Mouse (Mus musculus) large intestine, adult 2 months (tissue): ENCODE data around the gene Wwox. TPM values are rescaled to one million over a fixed set of nuclear protein-coding genes. Genes with fewer than 3 reads are reported as not detected.

ENCODE experiments used
- DNase-seq: peaks from one replicate; pipeline ENCODE4 v3.0.0-alpha.2; 2012; ENCODE audit warnings: low read depth, low spot score
- WGBS: fragments of 180-500 bp; shearing (Covaris S2); methylation state at CpG from one replicate; pipeline ENCODE4 v1.1.7; 2018; 5-methylcytosine and 5-hydroxymethylcytosine counted together
- polyA plus RNA-seq: library from polyadenylated mRNA; depleted of rRNA; stranded (reverse); fragments of >200 nt; gene quantifications from 2 replicates; pipeline ENCODE4 v1.2.3, GENCODE M21; 2012

Wwox gene
- polyA plus RNA-seq, 1 experiment, result 4.3 TPM

DNA sequence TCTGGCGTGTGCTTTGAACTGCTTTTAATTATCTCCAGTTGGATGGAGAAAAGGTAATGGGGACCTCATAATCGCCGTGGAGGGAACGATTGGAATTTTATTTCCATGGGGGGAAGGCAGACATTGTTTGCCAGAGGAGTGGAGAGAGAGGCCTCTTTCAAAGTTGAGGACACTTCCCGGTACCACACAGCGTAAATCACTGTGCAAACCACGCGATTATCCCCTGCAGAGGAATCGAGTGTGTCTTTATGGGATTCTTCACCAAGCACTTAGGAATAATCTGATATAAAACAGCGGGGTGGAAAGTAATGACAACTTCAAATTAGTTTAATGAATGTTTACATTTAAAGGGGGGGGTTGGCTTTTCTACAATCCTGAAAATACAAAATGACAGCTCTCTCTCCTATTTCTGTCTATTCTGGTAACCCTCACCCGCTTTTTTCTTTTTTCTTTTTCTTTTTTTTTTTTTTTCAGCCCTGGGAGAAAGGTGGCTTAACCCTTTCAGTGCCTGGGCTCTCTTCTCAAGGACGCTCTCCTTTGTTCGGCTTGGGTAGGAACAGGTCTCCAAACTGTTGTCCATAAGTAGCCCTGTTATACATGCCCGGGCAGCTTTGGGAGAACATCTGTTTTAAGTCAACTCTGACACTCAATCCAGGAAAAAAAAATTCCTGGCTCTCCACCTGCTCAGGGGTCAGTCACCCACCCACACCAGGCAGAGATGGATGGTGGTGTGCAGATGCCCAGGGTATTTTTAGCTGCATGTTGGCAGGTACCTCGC, 769.1 kb downstream of the Wwox start:
- 44% methylated on average over 15 of the region's 15 CpGs for WGBS
- no peak for DNase-seq

DNA sequence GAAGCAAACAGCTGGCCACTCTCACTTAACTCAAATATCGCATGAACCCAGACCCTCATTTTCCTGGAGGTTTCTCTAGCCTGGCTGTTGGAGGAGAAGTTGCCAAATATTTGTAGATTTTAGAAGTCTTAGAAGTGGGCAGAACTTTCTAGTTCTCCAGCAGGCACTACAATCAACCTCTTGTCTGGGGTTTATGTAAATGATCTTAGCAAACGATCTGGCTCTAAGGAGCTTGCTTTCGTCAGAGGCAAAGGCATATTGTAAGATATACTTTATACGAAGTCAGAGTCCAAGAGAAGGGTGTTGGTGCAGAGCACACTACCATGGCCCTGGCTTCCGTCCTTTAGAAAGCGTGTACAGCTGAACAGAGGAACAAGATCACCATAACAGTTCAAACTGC, 770.6 kb downstream of the Wwox start:
- 51% methylated on average over 6 of the region's 6 CpGs for WGBS
- DNase-seq, result no peak

DNA sequence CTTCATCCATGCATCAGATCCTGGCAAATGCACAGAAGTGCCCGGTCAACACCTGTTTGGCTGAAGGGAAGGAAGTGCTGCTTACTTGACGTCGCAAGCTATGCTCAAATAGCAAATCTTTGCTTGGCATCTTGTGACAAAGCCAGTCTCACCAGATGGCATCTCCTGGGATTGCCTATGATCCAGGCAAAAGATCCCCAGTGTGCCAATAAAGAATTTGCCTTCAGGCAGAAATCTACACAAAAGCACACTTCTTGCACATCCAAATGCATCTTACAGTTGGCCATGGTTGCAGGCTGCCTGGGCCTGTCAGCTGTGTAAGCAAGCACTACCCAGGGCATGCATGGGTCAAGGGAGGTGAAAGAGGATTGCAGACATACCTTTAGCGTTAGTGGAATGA, 773.7 kb downstream of the Wwox start:
- DNase-seq, result no peak
- 82% methylated on average over 4 of the region's 4 CpGs for WGBS

DNA sequence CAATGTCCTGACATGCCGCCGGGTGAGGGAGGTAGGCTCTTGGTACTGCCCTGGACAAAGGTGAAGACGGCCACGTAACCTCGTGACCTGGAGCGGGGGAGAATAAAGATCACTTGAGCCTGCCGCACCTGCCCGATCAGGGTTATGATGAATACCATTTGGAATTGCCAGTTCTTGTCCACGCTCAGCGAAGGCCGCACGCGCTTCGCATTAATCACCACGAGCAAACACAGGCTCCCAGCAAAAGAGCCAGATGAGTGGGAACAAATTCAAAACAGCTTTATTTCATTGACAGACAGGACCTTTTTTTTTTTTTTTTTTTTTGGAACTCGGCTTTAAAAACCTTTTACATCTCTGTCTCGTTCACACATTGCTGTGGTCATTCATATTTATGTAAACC, 775.4 kb downstream of the Wwox start:
- no peak for DNase-seq
- WGBS, result 72% methylated on average over 17 of the region's 17 CpGs

DNA sequence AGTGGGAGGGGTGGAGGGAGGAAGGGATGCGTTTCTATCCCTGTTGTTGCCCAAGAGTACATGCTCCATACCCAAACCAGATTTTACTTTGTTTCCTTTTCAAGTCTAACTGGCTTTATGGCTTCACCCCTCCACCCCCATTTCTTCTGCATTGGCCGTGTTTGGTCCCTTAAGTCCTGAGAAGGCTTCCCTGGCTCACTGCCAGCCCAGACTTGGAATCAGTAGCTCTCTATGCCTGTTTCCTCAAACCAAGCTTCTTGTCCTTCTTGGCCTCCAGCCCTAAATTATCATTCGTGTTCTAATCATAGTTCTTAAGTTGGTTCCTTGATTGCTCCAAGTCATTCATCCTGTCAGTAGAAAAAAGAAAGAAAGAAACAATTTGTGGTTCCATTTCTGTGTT, 777.3 kb downstream of the Wwox start:
- WGBS, result 49% methylated on average over 3 of the region's 3 CpGs

DNA sequence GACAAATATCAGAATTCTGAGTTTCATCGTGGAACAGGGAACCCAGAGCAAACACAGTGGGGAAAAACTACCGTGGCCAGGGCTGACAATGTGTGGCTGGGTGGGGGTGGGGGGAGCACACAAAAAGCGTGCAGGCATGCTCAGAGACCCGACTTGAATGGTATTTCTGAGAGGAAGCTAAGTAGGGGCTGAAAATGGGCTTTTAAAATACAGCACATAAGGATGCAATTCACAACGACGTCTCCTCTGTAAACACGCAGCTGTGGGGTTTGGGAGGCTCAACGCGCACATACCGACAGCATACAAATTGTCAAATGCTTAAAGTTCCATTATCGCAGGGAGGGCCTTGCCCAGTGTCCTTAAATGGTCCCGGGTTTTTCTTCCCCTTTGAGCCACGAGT, 783.1 kb downstream of the Wwox start:
- DNase-seq, result no peak
- 43% methylated on average over 13 of the region's 13 CpGs for WGBS

More for the DNA sequence above, 777.3 kb downstream of the Wwox start:
- no peak for DNase-seq

DNA sequence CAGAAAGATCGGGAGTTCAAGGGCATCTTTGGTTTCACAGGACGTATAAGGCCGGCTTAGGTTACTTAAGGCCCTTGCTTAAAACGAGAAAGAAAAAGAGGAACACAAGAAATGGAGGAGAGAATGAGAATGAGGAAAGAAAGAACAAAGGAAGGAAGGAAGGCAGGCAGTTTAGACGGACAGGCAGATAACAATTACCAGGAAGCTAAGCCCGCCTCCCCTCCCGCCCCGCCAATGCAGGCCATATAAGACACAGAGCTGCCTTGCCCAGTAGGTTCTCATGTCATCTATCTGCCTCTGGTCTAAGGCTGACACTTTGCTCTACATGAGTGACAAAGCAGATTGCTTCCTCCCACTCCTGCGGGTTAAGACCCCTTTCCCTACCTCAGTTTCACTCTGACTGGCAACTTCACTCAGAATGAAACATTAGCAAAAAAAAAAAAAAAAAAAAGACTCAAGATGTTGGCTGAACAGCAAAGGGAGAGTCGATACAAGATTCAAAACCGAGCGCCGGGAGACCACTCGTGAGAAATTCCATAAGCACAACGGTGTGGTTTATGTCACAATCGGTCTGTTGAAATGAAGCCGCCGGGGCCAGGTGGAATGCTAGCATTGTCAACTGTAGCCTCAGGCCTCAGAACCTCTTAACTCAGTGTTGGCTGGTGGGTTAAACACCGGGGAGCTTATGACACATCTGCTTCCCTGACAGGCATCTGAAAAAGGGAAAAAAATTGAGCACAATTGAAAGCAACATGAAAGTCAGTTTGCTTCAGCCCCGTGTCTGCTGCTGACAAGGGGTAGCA, 787.5 kb downstream of the Wwox start:
- no peak for DNase-seq
- WGBS, result 68% methylated on average over 20 of the region's 20 CpGs

DNA sequence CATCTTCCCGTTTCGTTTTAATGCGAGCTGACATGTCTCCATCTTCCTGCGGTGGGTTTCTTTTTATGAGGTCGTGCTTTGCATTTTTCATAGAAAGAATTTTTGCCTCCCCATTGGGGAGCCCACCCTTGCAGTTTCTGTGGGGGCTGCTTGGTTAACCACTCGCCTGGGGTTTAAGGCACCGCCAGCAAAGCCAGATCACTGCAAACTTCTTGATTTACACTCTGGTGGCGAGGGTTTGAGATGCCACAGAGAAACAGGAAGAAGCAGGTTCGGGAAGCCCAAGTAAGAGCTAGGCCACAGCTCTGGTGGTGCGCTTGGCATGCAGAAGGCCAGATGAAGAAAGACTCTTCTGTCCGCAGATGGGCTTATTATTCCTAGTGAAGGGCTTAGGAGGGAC, 789.4 kb downstream of the Wwox start:
- 80% methylated on average over 11 of the region's 11 CpGs for WGBS
- DNase-seq, result no peak

DNA sequence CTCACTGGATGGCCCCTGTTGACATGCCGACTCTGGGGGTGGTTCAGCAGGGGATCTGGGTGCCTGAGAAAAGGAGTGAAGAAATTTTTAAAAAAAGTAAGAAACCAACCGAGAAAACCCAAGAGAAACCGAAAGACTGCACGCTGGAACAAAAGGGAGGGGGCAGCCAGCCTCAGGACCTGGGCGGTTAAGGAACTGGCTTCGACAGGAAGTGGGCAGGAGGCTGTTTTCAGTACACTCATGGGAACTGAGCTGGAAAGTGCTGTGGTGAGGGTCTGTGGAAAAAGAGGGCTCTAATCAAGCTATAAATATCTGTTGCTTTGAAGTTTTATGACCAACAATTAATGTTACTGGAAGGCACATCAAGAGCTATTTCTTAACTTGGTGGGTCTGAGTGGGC, 794.6 kb downstream of the Wwox start:
- WGBS, result 70% methylated on average over 6 of the region's 6 CpGs
- no peak for DNase-seq

DNA sequence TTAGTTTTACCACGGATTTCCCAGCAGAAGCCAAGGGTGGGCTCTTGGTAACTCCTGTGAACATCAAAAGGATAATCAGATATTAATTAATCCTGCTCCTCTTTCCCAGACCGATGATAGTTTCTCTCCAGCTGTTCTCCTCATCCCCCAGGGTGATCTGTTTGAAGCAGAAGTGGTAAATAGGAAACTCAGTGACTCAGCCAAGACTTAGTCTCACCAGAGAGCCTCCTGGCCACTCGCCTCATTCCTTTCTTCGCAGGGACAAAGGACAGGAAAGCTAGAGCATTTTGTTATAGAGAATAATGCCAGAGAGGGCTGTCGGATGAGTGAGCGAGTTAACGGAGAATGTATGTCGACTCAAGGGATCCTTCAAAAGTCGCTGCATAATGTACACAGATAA, 798.1 kb downstream of the Wwox start:
- WGBS, result 63% methylated on average over 9 of the region's 9 CpGs
- no peak for DNase-seq

DNA sequence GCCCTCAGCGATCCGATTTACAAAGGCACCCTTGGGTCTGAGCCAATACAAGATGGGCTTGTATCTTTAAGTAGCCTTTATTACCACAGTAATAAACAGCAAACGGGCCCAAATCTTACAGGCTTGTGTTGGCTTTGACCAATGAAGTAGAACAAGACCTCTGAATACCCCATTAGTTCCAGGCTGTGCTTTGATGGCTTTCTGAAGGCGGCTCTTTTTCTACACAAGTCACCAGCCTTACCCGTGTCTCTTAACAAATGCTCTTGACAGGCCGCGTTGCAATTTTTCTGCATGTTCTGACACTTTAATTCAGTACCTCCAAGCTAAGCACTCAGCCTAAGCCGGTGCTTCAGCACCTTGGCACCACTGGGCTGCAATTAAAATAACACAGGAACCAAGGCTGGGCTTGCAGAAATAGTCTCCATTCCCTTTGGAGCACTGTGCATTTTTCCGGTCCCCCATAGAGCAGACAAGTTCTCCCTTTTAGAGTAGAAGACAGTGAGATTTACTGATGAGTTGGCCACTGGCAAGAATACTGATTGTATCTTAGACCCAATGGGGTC, 804.1 kb downstream of the Wwox start:
- no peak for DNase-seq
- 56% methylated on average over 9 of the region's 9 CpGs for WGBS

DNA sequence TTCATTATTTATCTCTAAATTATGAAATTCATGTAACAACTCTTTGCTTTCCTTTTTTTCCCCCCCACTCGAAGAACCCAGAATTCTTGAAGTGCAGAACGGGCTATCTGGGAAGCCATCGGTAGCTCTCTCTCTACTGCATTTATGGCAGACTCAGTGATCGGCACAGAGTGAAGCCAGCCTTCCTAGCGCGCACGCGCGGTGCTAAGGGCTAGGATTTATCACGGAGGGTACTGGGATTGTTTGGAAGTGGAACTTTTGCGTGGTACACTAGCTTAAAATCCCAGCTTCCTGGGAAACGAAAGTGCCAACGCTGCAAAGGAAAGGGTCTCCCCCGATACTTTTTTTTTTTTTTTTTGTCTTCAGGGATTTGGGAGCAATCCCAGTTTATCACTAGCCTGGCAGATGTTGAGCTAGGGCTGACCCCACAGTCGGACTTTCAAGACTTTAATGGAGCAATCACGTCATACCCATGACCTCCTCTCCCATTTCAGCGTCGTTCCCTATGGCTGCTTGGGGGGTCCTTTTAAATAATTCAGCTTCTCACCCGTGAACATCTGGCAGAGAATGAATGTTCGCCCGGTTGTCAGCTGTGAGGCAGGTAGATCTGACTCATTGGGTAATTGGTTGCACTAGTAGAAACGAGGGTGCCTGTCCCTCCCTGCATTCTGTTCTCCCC, 810.4 kb downstream of the Wwox start:
- no peak for DNase-seq
- 46% methylated on average over 22 of the region's 22 CpGs for WGBS

DNA sequence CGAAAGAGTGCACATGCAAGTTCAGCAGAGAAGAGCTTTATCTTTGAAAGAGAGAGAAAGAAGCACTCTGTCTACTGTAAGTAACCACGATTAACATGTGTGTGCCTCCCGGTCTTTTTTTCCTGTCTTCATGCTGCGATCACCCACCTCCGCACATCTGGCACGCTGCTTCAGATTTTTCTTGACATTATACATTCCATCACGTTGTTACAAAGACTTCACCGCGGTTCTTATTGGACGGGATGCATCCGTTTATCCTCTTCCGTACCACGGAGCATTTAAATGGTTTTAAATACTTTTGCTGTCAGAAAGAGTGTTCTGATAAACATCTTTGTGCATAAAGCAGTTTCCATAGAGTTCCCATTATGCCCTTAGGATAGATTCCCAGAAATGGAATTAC, 816.1 kb downstream of the Wwox start:
- no peak for DNase-seq
- WGBS, result 68% methylated on average over 13 of the region's 13 CpGs

DNA sequence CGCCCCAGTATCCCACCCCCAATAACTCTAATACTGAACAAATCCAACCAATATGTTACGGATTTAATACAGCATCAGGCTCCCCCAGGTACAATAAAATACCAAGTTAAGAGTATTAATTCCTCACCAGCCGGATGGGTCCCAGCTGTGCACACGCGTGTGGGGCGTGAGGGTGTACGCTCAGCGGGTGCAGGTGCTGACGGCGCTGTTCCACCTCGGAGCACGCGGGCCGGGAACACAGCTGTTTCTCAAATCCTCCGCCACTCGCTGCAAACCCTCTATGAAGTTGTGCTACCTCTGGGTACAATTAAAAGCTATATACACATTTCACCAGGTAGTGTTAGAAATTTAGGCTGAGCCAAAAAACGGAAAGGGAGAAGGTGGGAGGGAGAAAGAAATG, 818.0 kb downstream of the Wwox start:
- WGBS, result 94% methylated on average over 17 of the region's 17 CpGs
- no peak for DNase-seq

DNA sequence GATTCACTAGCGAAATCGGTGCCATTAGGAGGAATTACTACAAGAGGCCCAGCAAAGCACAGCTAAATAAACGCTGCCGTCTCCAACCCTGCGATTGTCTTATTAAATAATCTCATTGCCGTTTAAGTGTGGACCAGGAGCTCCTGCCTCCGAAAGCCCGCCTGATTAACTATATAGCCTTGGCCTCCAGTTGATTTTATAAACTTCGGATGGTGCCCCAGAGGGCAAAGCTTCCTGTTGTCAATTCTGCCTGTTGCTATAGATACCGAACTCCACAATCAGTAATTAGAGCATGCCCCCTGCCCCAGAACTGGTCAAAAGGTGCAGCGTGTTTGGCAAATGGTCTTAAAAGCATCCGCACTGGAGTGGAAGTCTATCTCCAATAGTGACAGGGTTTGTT, 820.4 kb downstream of the Wwox start:
- WGBS, result 70% methylated on average over 12 of the region's 12 CpGs
- DNase-seq, result no peak

DNA sequence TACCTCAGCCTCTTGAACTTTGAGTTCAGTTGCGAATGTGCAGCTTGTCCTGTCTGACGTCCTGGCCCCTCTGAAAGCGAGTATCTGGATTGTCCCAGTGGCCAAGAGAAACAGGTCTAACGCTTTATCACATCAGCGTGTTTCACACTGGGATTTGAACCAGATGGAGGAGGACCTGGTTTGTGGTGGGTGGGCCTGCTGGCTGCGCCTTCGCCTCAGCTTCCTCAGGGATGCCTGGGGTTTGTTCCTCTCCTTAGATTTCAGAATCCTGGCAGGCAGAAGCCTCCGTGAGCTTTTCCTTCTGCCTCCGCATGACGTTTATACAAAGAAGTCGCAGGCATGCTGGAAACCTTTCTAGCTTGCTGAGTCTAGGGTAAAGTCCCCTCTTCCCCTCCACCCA, 827.7 kb downstream of the Wwox start:
- DNase-seq, result no peak
- WGBS, result 75% methylated on average over 11 of the region's 11 CpGs

DNA sequence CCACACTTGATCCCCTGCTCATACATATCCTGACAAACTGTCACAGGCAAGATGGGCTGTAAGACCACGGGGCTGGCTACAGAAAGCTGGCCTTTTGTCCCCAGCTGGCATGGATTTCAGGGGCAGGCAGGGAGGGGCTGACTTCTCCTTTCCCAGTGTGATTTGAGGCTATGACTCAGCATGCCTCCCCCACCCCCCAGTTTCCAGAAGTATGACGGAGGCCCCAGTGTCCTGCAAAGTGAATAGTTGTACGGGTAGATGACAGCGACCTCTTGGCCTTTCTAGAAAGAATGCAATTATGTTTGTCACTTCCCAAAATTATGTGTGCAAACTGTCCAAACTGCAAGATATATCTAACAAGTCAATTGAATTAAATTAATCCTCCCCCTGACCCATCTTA, 830.1 kb downstream of the Wwox start:
- DNase-seq, result no peak
- WGBS, result 61% methylated on average over 4 of the region's 4 CpGs

DNA sequence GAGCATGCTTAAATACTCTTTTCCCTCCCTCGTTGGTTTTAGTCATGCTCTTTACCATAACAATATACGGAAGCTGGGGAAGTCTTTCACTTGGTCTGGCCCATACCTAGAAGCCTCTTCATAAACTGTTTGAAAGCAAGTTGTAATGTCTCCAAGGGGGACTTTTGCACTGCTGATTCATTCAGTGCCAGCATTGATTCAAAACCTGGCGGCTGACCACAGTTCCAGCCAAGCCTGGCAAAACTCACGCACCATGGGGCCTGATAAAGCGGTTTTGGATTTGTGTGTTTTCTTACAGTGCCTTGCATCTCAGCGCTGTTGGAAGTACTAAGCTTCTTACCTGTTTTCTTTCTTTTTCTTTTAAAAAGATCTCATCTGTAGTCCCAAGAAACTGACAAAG, 834.5 kb downstream of the Wwox start:
- DNase-seq, result no peak
- 79% methylated on average over 6 of the region's 6 CpGs for WGBS

DNA sequence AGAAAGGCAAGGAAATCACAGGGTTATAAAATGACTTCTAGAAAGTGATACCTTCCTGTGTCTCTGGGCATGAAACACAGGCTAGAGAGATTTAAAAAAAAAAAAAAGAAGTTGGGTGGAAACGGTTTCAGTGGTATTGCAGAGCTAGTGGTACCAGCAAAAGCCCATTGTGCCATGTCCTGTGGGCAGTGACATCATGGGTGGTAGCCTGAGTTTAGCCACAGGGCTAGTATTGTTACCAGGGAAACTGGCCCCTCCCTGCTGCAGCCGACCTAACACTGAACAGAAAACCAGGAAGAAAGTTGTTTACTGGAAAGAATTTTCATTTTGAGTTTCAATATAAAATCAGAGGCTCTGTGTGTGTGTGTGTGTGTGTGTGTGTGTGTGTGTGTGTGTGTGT, 836.8 kb downstream of the Wwox start:
- 39% methylated on average over 2 of the region's 2 CpGs for WGBS
- DNase-seq, result no peak

DNA sequence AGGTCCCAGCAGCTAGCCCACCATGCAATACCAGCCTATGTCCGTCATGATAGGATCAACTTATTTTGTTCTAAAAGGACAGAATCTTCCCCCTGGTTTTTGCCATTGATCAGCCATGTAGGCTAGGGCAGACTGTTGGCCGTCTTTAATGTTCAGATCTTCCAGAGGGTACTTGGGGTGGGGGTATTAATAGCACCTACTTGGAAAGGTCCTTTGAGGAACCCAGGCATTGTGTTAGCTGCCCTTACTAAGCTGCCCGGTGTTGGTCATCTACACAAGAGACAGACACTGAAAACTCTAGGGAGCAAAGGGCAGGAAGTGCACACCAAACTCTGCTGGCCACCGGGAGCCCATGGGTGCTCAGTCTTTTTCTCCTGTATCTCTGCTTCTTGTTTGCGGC, 838.8 kb downstream of the Wwox start:
- 92% methylated on average over 5 of the region's 5 CpGs for WGBS
- no peak for DNase-seq
